Mouse (Mus musculus): ENCODE results near the gene Eif3k.

- TF ChIP-seq CTCF (IDR thresholded peaks at IDR 0.05; ENCODE audit: extremely low read depth, insufficient read depth, insufficient read length, insufficient replicate concordance) (no peak), POLR2A (IDR thresholded peaks at IDR 0.05; ENCODE audit: low read depth, low read length) (no peak)
Observed at GRCm38 (mm10) chr7:28993402-28993801, 11.7 kb upstream of the Eif3k start.

Data from spleen, adult 2 months (tissue).